Mouse (Mus musculus) erythroblast, embryonic 14.5 days (primary cell): ENCODE results near the gene Bin2. TPM values are rescaled to one million over a fixed set of nuclear protein-coding genes. Genes with fewer than 3 reads are reported as not detected.
"Not testable (repeated sequence)": the region's sequence is repeated elsewhere in the genome, so short reads cannot be mapped to it uniquely, and the experiment has no call there.

Experiments
- H3K27me3 ChIP-seq: 2 replicates; pipeline ENCODE4 v1.6.1; 2012; ENCODE audit warnings: inconsistent platforms; ENCODE audit not compliant: control insufficient read depth
- H3K36me3 ChIP-seq: 2 replicates; pipeline ENCODE4 v1.6.1; 2012; ENCODE audit warnings: mild to moderate bottlenecking, inconsistent platforms; ENCODE audit not compliant: control insufficient read depth
- H3K4me1 ChIP-seq: 2 replicates; pipeline ENCODE4 v1.6.1; 2012; ENCODE audit warnings: inconsistent platforms; ENCODE audit not compliant: control insufficient read depth
- H3K4me3 ChIP-seq: replicated peaks from 2 replicates; pipeline ENCODE3; 2012; ENCODE audit warnings: moderate library complexity, mild to moderate bottlenecking, inconsistent platforms
- H3K9me3 ChIP-seq: 2 replicates; pipeline ENCODE4 v1.6.1; 2012; ENCODE audit warnings: low read length, inconsistent platforms, mixed read lengths; ENCODE audit not compliant: control insufficient read depth
- GATA1 ChIP-seq: IDR thresholded peaks from 2 replicates; pipeline ENCODE4 v1.6.1; 2012; ENCODE audit warnings: low read length, inconsistent platforms, mixed read lengths
- TAL1 ChIP-seq: IDR thresholded peaks from 3 replicates; pipeline ENCODE4 v1.6.1; 2012; ENCODE audit warnings: low read length, inconsistent platforms, mixed read lengths
- polyA plus RNA-seq: library from polyadenylated mRNA; stranded (reverse); fragments of >175 nt; gene quantifications from 2 replicates; pipeline ENCODE4 v1.2.3, GENCODE M21; 2012

Bin2 gene
- polyA plus RNA-seq, 1 experiment = 2.2 TPM

- H3K36me3 ChIP-seq = no peaks in the 10 kb centered on the region
- H3K4me1 ChIP-seq = peaks cover 9% of the 10 kb centered on the region
- H3K4me3 ChIP-seq = no peak overlapping the region
- H3K27me3 ChIP-seq = peaks cover 71% of the 10 kb centered on the region
- TF ChIP-seq GATA1 (no peak), TAL1 (no peak)
- peaks cover 6% of the 10 kb centered on the region; the same call in 1 of the 2 replicates for H3K9me3 ChIP-seq
Measured at GRCm38 (mm10) chr15:100633341-100633740, 36.0 kb downstream of the Bin2 start.

- H3K9me3 ChIP-seq = peaks cover 6% of the 10 kb centered on the region; the same call in 1 of the 2 replicates
- no peak for TF ChIP-seq GATA1
- no peak overlapping the region for H3K4me3 ChIP-seq
- H3K4me1 ChIP-seq = peaks cover 9% of the 10 kb centered on the region
- H3K36me3 ChIP-seq = no peaks in the 10 kb centered on the region
- H3K27me3 ChIP-seq = peaks cover 61% of the 10 kb centered on the region
Measured at GRCm38 (mm10) chr15:100632323-100632722, 37.0 kb downstream of the Bin2 start.

GRCm38 (mm10) chr15:100631454-100632170 lies 37.7 kb downstream of the Bin2 start:
- TF ChIP-seq GATA1 = no peak
- no peaks in the 10 kb centered on the region for H3K36me3 ChIP-seq
- no peak overlapping the region for H3K4me3 ChIP-seq
- peaks cover 9% of the 10 kb centered on the region for H3K4me1 ChIP-seq
- peaks cover 4% of the 10 kb centered on the region; the same call in 1 of the 2 replicates for H3K9me3 ChIP-seq
- H3K27me3 ChIP-seq = peaks cover 53% of the 10 kb centered on the region

DNA sequence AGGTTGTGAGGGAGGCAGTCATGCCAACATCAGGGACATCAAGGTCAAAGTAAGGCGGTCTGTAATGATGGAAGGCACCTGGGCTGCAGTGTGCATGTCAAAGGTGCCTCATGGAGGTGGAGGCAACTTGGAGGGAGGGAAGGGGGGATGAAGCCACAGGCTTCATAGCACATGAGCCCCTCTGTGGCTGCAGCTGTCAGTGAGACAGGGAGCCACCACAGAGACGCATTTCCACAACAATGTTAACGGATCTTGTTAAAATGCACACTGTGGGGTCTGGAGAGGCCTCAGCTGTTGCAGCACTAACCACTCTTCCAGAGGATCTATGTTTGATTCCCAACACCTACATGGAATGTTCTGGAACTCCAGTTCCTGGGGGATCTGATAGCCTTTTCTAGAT lies 39.2 kb downstream of the Bin2 start:
- Histone ChIP-seq H3K27me3 (peaks cover 39% of the 10 kb centered on the region), H3K4me3 (no peak overlapping the region), H3K36me3 (no peaks in the 10 kb centered on the region), H3K4me1 (peaks cover 4% of the 10 kb centered on the region), H3K9me3 (no peaks in the 10 kb centered on the region)
- TF ChIP-seq GATA1 = no peak

GRCm38 (mm10) chr15:100628797-100629196 lies 40.6 kb downstream of the Bin2 start:
- Histone ChIP-seq H3K9me3 (no peaks in the 10 kb centered on the region), H3K4me1 (peaks cover 4% of the 10 kb centered on the region), H3K27me3 (peaks cover 28% of the 10 kb centered on the region), H3K4me3 (no peak overlapping the region), H3K36me3 (no peaks in the 10 kb centered on the region)
- TF ChIP-seq TAL1 (no peak), GATA1 (no peak)

DNA sequence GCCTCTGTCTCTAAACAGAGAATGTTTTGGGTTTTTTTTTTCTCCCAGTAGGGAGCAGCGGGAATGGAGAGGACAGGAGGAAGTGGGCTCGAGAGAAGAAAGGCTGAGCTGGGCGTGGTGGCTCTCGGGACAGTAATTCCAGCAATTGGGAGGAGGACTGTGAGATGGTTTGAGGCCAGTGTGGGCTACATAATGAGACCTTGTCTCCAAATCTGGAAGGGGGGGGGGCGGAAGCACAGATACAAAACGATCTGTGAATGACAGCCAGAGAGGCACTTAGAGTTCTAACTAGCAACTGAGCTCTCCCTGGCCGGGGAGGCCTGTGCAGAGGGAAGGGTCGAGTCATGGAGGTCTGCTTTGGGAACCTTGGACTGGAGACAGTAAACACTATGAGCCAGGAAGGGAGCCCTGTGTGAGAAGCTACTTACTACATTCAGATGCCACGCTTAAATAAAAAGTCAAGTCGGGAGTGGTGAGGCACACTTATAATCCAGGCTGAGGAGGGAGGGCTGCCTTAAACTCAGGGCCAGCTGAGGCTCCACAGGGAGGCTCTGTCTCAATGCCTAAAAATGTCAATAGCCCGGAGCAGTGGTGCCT lies 41.5 kb downstream of the Bin2 start:
- Histone ChIP-seq H3K27me3 (peaks cover 20% of the 10 kb centered on the region), H3K9me3 (no peaks in the 10 kb centered on the region), H3K4me3 (no peak overlapping the region), H3K4me1 (peaks cover 4% of the 10 kb centered on the region), H3K36me3 (no peaks in the 10 kb centered on the region)
- no peak for TF ChIP-seq TAL1
- no peak for TF ChIP-seq GATA1

DNA sequence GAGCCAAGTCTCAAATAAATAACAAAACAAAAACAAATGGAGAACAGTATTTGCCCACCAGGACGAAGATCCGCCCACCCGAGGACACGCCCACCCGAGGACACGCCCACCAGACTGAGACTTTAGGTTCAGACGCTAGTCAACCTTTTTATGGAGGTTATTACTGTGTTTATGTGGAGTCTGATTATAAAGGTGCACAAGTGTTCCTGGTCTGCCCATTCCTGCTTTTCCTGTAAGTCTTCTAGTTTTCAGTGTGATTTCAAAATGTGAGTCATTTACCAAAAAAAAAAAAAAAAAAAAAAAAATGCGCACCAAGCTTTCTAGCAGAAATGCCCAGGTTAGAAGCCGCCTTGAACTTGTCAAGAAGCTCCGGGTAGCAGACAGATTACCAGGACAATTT lies 42.1 kb downstream of the Bin2 start:
- no peak overlapping the region for H3K4me3 ChIP-seq
- peaks cover 18% of the 10 kb centered on the region for H3K27me3 ChIP-seq
- H3K9me3 ChIP-seq = no peaks in the 10 kb centered on the region
- TF ChIP-seq GATA1 = no peak
- TF ChIP-seq TAL1 = no peak
- H3K4me1 ChIP-seq = peaks cover 4% of the 10 kb centered on the region
- peaks cover 2% of the 10 kb centered on the region for H3K36me3 ChIP-seq

- no peak for TF ChIP-seq TAL1
- TF ChIP-seq GATA1 = no peak
- Histone ChIP-seq H3K9me3 (no peaks in the 10 kb centered on the region), H3K4me3 (no peak overlapping the region), H3K27me3 (peaks cover 2% of the 10 kb centered on the region; the same call in 1 of the 2 replicates), H3K4me1 (peaks cover 6% of the 10 kb centered on the region), H3K36me3 (peaks cover 30% of the 10 kb centered on the region)
Measured at GRCm38 (mm10) chr15:100624435-100624834, 44.9 kb downstream of the Bin2 start.

- H3K4me3 ChIP-seq = no peak overlapping the region
- TF ChIP-seq TAL1 = no peak
- 0 out of 2 replicates have a peak, but pooled peaks cover under 1% of the 10 kb centered on the region for H3K27me3 ChIP-seq
- peaks cover 37% of the 10 kb centered on the region for H3K36me3 ChIP-seq
- peaks cover 6% of the 10 kb centered on the region for H3K4me1 ChIP-seq
- no peaks in the 10 kb centered on the region for H3K9me3 ChIP-seq
Measured at GRCm38 (mm10) chr15:100623754-100624153, 45.6 kb downstream of the Bin2 start.

DNA sequence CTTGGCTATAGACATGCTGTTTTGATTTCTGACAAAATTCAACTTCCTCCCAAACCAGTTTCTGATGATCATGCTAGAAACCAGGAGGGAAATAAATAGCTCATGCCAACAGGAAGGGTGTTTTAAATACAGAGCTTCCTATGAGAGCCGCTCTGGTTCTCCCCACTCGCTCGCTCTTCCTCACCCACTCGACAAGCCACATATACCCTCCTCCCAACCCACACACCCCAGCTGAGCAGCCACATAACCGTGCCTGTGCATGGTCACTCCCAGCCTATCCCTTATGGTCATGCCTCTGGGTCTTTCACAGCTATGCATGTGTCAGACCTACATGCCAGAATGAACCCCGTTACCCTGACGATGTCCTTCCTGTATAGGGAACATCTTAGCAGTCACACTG lies 47.2 kb downstream of the Bin2 start:
- H3K36me3 ChIP-seq = peaks cover 53% of the 10 kb centered on the region
- no peak overlapping the region for H3K4me3 ChIP-seq
- H3K27me3 ChIP-seq = no peaks in the 10 kb centered on the region
- peaks cover 8% of the 10 kb centered on the region for H3K4me1 ChIP-seq
- TF ChIP-seq GATA1 (no peak), TAL1 (no peak)
- H3K9me3 ChIP-seq = no peaks in the 10 kb centered on the region

DNA sequence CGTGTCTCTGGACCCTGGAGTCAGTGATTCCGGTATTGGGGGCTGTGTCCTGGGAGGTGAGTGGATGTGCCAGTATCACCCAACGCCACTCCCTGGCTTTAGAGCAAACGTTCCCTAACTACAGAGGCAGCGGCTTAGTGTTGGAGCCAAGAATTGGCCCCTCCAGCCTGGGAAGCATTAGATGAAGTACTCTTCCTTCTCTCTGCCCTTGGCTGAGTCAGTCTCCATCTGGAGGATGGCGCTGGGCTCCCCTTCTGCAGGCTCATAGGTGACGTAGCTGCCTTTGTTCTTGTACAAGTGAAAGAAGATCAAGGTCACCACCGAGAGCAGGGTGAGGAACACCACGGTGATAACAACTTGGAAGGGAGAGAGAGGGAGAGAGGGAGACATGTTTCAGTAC lies 47.7 kb downstream of the Bin2 start:
- Histone ChIP-seq H3K4me1 (peaks cover 11% of the 10 kb centered on the region), H3K36me3 (peaks cover 58% of the 10 kb centered on the region)
- H3K9me3 ChIP-seq, H3K27me3 ChIP-seq, H3K4me3 ChIP-seq: not testable (repeated sequence)
